Mouse (Mus musculus): Measurements from ENCODE around the gene Lcn4.
A peak's percentile ranks its signal among the peaks of the same experiment; 100 is the strongest.

Gene Lcn4

GRCm38 (mm10) chr2:26671182-26671581 is at the start of gene Lcn4:
Lcn4 (minus strand) TSS chr2:26671282.
- DNase-seq, result no peak

DNA sequence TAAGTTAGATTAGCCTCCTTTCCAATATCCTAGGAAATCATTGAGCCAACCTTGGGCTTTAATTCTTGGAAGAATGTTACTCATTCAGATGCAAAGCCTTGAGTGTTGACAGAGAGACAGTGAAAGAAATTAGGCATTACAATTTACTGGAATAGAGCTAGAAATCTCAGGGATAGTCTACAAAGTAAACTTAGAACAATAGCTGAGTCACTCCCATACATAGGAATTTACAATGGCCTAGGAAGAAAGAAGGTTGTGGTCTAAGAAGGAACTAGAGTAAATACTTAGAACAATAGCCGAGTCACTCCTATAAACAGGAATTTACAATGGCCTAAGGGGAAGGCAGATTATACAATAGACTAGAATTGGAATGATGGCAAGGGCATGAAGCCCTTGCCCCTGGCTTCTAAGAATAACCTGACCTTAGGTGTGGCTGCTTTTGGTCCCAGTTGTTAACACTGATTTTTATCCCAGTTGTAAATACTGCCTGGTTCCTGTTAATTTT is 15.1 kb upstream of the Lcn4 start:
- DNase-seq, result no peak

GRCm38 (mm10) chr2:26668746-26669145 is 2.3 kb downstream of the Lcn4 start:
- no peak for DNase-seq

- peak; percentile 50 for DNase-seq
Measured at GRCm38 (mm10) chr2:26663551-26663950, 7.5 kb downstream of the Lcn4 start.

GRCm38 (mm10) chr2:26663112-26663511 is 8.0 kb downstream of the Lcn4 start:
- DNase-seq, result no peak

DNA sequence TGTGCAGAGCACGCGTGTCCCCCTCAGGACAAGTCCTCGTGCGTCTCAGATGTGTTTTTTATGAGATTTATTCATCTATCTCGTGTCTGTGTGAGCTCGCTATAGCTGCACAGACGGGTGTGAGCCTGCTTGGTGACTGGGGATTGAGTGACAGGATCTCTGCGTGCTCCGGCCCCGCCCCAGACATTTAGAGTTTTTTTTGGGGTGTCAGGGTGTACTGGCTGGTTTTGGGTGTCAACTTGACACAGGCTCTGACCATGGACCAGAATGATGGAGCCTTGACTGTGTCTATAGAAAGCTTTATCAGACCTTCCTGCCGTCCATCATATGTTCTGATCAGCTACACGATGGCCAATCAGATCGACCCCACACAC is 8.6 kb downstream of the Lcn4 start:
- DNase-seq, result no peak

DNA sequence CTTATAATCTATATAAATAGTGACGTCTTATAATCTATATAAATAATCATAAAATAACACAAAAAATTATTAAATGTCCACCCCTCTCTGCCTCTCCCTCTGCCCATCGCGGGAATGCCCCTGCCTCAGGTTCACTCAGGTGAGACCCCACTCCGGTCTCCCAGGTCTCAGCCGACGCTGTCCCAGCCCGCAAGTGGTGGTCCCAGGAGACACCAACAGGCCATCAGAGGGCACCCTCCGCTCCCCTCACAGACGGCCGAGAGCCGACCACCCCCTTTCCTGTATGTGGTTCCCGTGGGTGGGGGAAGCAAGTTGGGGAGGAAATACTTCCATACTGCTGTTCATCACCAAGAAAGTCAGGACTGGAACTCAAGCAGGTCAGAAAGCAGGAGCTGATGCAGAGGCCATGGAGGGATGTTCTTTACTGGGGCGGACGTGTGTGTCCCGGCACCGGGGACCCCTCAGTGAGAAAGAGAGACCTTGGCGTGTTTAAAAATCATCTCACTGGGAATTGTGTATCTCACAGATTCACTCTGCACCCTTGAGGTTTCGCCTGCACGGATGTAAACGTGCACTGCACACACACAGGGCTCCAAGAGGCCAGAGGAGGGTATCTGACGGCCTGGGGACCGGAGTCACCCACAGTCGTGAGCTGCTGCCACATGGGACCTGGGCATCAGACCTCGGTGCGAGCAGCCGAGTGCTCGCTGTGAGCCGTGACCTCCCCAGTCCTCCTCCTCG is 9.1 kb downstream of the Lcn4 start:
- no peak for DNase-seq

GRCm38 (mm10) chr2:26661143-26661752 is 9.8 kb downstream of the Lcn4 start:
- DNase-seq, result peak; percentile 33

DNA sequence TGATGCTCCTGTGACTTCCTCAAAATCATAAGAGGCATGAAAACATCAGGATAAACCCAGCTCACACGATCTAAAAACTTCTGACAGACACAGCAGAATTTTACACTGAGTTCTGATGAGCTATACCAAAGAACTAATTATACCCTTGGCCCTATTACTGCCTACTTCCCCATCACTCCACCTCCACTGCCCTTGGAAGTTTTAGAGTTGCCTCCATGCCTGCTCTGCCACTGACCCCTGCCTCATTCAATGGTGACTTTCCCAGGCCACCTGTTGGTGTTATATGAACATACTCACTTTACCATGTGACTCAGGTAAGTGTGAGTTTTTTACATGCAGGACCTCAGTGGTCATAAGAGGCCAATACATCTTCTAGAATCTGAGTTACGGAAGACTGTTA is 13.7 kb downstream of the Lcn4 start:
- no peak for DNase-seq

DNA sequence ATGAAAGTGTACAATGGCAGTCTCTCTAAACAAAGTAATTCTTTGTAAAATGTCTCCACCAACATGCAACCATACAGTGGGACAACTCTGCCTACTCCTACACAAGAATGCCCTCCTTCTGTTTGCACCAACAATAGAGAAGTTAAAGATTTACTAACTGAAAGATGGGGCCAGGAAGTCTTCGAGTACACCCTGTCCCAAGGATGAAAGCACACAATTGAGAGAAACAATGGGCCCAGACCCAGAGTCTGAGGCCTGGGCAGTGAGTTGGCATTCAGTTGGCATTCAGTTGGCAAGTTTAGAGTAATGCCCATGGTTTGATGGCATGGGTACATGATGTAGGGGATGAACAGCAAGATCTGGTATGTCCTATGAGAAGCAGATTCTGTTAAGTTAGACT is 16.4 kb downstream of the Lcn4 start:
- no peak for DNase-seq

GRCm38 (mm10) chr2:26646643-26647293 is 24.3 kb downstream of the Lcn4 start:
- DNase-seq, result peak; percentile 67

GRCm38 (mm10) chr2:26643942-26644341 is 27.1 kb downstream of the Lcn4 start:
- no peak for DNase-seq

GRCm38 (mm10) chr2:26641006-26641647 is 30.0 kb downstream of the Lcn4 start:
- DNase-seq, result no peak

DNA sequence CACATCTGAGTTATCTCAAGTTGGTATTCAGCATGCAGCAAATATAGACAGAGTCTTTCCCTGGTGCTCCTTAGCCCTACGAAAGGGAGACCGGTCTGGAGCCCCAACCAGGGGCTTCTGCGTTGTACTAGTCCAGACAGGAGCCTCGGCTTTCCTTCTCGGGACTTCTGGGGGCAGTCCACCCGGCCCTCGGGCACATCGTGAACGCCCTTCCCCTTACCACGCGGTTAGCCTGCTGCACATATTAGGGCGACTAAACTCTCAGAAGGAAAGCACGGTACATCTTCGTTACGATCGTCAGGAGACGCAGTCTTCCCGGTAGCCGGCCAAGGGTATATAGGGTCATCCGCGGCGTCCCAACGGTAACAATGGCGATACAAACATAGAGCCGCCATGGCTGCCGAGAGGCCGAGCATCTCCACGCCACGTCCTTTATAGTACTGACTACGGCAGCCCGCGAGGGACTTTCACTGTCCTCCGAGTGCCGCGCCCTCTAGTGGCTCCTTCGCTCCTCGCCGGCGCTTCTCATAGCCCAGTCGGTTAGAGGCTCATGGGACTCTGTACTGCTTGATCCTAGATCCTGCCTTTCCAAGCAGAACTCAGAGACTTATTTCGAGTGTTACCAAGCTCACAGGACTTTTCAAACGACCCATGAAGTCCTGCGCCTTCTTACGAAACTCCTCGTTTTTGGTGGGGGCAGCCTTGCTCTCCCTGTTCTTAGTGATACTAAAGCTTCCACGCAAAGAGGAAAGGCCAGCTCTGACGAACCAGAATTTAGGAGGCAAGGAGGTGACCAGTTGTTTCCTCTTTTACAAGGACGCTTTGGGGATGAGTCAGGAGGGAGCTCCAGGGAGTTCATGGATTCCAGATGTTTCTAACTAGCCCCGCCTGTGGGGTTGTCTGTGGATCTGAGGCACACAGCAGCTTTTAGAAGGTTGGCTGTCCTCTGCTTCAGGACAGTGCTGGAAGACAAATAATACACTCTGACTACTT is 30.9 kb downstream of the Lcn4 start:
- peak; percentile 100 for DNase-seq

GRCm38 (mm10) chr2:26639083-26639482 is 32.0 kb downstream of the Lcn4 start:
- DNase-seq, result no peak

DNA sequence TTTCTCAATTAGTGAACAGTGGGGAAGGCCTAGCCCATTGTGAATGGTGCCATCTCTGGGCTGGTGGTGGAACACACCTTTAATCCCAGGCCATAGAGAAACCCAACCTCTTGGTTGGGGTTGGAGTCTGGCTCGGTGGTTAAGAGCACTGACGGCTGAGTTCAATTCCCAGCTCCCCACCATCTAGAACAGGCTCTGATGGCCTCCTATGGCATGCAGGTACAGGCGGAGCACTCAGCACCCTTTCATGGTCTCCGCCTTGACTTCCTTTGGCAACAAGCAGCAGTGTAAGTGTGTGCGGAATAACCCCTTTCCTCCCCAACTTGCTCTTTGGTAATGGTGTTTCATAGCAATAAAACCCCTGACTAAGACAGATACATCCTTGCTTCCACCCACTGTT is 32.5 kb downstream of the Lcn4 start:
- no peak for DNase-seq

DNA sequence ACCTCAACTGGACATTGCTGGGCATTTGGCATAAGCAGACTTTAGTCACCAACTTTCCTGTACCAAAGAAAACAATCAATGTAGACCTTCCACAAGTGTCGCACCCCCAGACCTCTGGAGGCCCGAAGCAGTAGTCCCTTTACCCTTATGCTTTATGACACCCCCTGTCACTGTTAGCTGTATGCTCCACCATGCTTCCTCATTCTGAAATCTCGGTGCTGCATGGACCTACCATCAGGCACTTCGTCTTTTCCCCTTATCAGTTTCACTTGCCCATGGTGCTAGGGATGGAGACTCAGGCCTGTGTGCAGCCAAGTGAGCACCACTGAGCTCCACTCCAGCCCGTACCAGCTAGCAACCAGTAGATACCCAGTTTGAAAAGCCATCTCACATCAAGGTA is 33.0 kb downstream of the Lcn4 start:
- no peak for DNase-seq

DNA sequence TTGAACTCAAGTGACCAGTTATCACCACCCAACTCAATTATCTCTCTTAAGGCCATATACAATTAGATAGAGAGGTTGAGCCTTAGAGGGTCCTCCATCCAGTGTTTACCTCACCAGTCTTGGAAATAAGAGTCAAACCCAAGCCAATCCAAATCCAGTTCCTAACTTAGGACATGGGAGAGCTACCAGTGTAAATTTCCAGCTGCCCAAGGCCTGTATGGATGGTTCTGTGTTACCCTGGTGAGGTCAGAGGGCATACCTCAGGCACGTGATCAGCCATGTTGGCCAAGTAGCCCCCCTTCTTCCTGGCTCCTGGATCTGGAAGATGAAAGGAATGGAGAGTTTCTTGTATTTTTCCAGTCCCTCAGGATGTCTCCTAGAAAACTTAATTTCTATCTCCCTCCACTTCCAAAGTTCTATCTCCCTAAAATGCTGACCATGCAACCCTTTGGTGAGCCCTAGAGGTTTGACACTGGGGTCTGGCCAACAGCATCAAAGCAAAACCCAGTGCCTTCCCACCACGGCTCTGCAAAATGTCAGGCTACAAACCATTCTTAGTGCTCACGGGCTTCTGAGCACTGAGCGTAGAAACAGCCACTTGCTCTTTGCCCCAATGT is 33.7 kb downstream of the Lcn4 start:
- DNase-seq, result no peak

DNA sequence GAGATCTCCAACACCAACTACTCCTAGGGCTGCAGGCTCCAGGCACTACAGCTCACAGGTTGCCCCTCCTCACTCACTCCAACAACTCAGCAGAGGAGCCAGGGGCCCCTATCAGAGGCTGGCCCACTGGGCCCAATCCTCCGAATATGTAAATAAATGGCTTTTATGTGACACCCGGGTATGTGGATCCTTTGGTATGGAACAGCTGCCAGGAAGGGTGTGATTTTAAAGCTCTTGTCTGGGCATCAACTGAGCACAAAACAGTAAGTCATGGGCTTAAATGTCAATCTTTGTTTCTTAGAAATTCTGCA is 34.8 kb downstream of the Lcn4 start:
- no peak for DNase-seq

DNA sequence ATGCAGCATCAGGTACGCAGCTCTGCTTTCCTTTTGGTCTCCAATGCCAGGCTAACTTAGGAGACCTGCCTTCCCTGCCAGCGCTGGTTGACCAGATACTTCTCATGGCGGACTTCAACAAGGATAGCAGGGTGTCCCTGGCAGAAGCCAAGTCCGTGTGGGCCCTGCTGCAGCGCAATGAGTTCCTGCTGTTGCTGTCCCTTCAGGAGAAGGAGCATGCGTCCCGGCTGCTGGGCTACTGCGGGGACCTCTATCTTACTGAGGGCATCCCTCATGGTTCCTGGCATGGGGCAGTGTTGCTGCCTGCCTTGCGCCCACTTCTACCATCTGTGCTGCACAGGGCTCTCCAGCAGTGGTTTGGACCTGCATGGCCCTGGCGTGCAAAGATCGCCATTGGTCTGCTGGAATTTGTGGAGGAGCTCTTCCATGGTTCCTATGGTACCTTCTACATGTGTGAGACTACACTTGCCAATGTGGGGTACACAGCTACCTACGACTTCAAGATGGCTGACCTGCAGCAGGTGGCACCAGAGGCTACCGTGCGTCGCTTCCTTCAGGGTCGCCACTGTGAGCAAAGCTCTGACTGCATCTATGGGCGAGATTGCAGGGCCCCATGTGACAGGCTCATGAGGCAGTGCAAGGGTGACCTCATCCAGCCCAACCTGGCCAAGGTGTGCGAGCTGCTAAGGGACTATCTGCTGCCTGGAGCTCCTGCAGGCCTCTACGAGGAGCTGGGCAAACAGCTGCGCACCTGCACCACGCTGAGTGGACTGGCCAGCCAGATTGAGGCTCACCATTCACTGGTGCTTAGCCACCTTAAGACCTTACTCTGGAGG is 35.4 kb downstream of the Lcn4 start:
- DNase-seq, result no peak
